Mouse (Mus musculus) hindbrain, embryonic 16.5 days (tissue): ENCODE data around the gene Gpr155. TPM values are rescaled to one million over a fixed set of nuclear protein-coding genes. Genes with fewer than 3 reads are reported as not detected.

Source experiments
- ATAC-seq: fragments of 200-750 bp; cut with Nextera tagmentation; 2 replicates; pipeline ENCODE4 v1.8.0; 2017; ENCODE audit warnings: moderate TSS enrichment, moderate library complexity
- H3K27ac ChIP-seq: fragments of 300-500 bp; sonication (generic); 2 replicates; pipeline ENCODE4 v1.5.1; 2014; ENCODE audit warnings: low read depth, mild to moderate bottlenecking, control low read depth, low read length, moderate library complexity
- H3K27me3 ChIP-seq: fragments of 300-500 bp; sonication (generic); replicated peaks from 2 replicates; pipeline ENCODE4 v1.6.1; 2014; ENCODE audit warnings: low read length; ENCODE audit not compliant: control insufficient read depth, insufficient read depth
- H3K36me3 ChIP-seq: fragments of 300-500 bp; sonication (generic); 2 replicates; pipeline ENCODE4 v1.6.1; 2014; ENCODE audit warnings: mild to moderate bottlenecking, low read length, moderate library complexity, mixed read lengths; ENCODE audit not compliant: control insufficient read depth, insufficient read depth
- H3K4me1 ChIP-seq: fragments of 300-500 bp; sonication (generic); 2 replicates; pipeline ENCODE4 v1.6.1; 2014; ENCODE audit warnings: low read depth, low read length; ENCODE audit not compliant: control insufficient read depth, insufficient read depth
- H3K4me2 ChIP-seq: fragments of 300-500 bp; sonication (generic); 2 replicates; pipeline ENCODE4 v1.6.1; 2014; ENCODE audit warnings: mild to moderate bottlenecking, low read length, control low read depth, moderate library complexity
- H3K4me3 ChIP-seq: fragments of 300-500 bp; sonication (generic); 2 replicates; pipeline ENCODE4 v1.5.1; 2014; ENCODE audit warnings: mild to moderate bottlenecking, low read length, control low read depth, moderate library complexity
- H3K9ac ChIP-seq: fragments of 300-500 bp; sonication (generic); 2 replicates; pipeline ENCODE4 v1.6.1; 2014; ENCODE audit warnings: low read depth, mild to moderate bottlenecking, control low read depth, low read length, moderate library complexity
- H3K9me3 ChIP-seq: fragments of 300-500 bp; sonication (generic); 2 replicates; pipeline ENCODE4 v1.6.1; 2014; ENCODE audit warnings: mild to moderate bottlenecking, low read length, moderate library complexity; ENCODE audit not compliant: control insufficient read depth
- WGBS: fragments of 180-500 bp; shearing (Covaris S2); extraction: QIAGEN DNeasy Blood & Tissue Kit; methylation state at CpG from one replicate; pipeline ENCODE4 v1.1.7; 2014; 5-methylcytosine and 5-hydroxymethylcytosine counted together
- polyA plus RNA-seq: library from polyadenylated mRNA; unstranded; fragments of >200 nt; fragmentation: Nextera tagmentation; extraction: Ambion mirVana; gene quantifications from 2 replicates; pipeline ENCODE4 v1.2.1, GENCODE M21; 2015

Gene Gpr155
- polyA plus RNA-seq, 1 experiment from 2014 or later: 14.6 TPM

DNA sequence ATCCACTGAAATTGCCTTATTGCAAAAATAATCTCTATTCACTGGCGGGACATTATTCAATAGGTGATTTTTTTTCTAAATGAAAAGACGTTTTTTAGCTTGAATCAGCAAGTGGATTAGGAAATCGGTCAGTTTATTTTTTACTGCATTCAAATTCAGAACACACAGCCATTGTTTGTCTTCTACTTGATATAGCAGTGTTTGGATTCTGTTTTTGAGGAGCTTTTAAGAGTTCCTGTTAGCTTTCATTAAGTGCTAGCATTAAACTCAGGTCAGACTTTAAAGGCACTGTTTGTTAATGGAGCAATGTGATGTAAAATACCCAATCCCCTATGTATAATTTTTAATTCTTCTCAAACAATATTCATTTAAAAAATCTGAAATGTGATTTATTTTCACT lies 87.5 kb downstream of the Gpr155 start:
- H3K27me3 ChIP-seq: no peaks in the 10 kb centered on the region
- no peaks in the 10 kb centered on the region for H3K9me3 ChIP-seq
- H3K4me2 ChIP-seq: no peak overlapping the region
- no peak overlapping the region for H3K9ac ChIP-seq
- no peak overlapping the region for H3K27ac ChIP-seq
- no peak for ATAC-seq
- no peaks in the 10 kb centered on the region for H3K4me1 ChIP-seq
- H3K4me3 ChIP-seq: no peak overlapping the region
- WGBS: 75% methylated on average over 3 of the region's 3 CpGs
- peaks cover 12% of the 10 kb centered on the region; the same call in 1 of the 2 replicates for H3K36me3 ChIP-seq

DNA sequence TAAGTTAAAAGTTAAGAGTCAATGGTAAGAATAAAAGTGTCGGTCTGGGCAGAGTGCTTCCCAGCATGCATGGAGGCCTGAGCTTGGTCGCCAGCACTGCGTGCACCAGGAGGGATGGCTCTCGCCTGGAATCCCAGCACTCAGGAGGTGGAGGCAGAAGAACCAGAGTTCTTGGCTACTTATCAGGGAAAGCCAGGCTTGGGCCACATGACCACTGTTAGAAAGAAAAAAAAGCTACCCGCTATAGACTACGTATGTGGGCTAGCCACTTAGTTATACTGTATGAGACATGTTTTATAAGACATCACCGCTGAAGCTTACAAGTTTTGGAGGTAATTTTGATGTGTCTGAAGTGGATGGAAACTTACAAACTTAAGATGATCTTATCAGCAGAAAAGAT lies 88.2 kb downstream of the Gpr155 start:
- Histone ChIP-seq H3K4me3 (no peak overlapping the region), H3K27ac (no peak overlapping the region), H3K9ac (no peak overlapping the region), H3K36me3 (peaks cover 12% of the 10 kb centered on the region; the same call in 1 of the 2 replicates), H3K9me3 (no peaks in the 10 kb centered on the region), H3K4me1 (no peaks in the 10 kb centered on the region), H3K4me2 (no peak overlapping the region), H3K27me3 (no peaks in the 10 kb centered on the region)
- WGBS: 81% methylated on average over 7 of the region's 7 CpGs
- ATAC-seq: no peak

DNA sequence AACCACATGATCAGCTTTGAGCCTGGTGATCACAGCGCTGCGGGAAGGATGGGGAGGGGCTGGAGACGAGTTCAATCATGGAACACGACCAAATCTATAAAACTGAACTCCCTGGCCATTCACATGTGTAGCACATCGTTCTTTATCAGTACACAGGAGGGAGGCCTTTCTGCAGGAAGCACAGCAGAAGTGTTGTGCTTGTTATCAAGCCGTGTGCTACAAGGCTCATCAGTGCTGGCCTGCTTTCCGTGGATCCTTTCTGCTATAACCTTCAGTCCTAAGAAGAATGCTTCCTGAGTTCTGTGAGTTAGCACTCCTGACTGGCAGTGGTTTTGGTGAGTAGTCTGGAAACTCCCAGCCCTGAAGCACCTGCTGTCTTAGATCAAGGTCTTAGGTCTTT lies 91.3 kb downstream of the Gpr155 start:
- no peak overlapping the region for H3K4me3 ChIP-seq
- no peak overlapping the region for H3K4me2 ChIP-seq
- H3K36me3 ChIP-seq: peaks cover 8% of the 10 kb centered on the region; the same call in 1 of the 2 replicates
- no peaks in the 10 kb centered on the region for H3K9me3 ChIP-seq
- H3K4me1 ChIP-seq: no peaks in the 10 kb centered on the region
- no peak overlapping the region for H3K9ac ChIP-seq
- WGBS: 87% methylated on average over 7 of the region's 7 CpGs
- no peak for ATAC-seq
- H3K27ac ChIP-seq: no peak overlapping the region
- H3K27me3 ChIP-seq: no peaks in the 10 kb centered on the region

Other genes with a start within 250 kb of the Gpr155 start
- 97.0 and 110 TPM in 2 replicates for gene Ola1, start 167.6 kb downstream of the Gpr155 start, polyA plus RNA-seq
- gene Sp9, start 114.6 kb downstream of the Gpr155 start, polyA plus RNA-seq: 0.35 and 0.96 TPM in 2 replicates
- 8.2 and 8.4 TPM in 2 replicates for gene Scrn3, start 74.0 kb downstream of the Gpr155 start, polyA plus RNA-seq
- gene Cir1, start 73.9 kb downstream of the Gpr155 start, polyA plus RNA-seq: 20.9 and 23.8 TPM in 2 replicates
- gene Wipf1, start 143.2 kb upstream of the Gpr155 start, polyA plus RNA-seq: 2.4 and 3.5 TPM in 2 replicates
- 0.20 and 0.87 TPM in 2 replicates for gene Chrna1, start 193.8 kb upstream of the Gpr155 start, polyA plus RNA-seq